Mouse (Mus musculus): ENCODE measurements around the gene Ak3. TPM values are rescaled to one million over a fixed set of nuclear protein-coding genes. Genes with fewer than 3 reads are reported as not detected.

The Ak3 gene
- polyA plus RNA-seq, 1 experiment = 18.4 TPM

GRCm38 (mm10) chr19:29037541-29037940 is 10.2 kb downstream of the Ak3 start:
- no peaks in the 10 kb centered on the region for H3K27me3 ChIP-seq (ENCODE audit: control insufficient read depth, insufficient read depth, low read length)
- H3K4me1 ChIP-seq (ENCODE audit: control insufficient read depth, insufficient read depth, insufficient read length) = no peaks in the 10 kb centered on the region
- H3K27ac ChIP-seq (ENCODE audit: insufficient read depth, low read length) = no peak overlapping the region
- no peak overlapping the region for H3K4me3 ChIP-seq (ENCODE audit: extremely low read depth, insufficient read depth, insufficient read length)
- TF ChIP-seq POLR2A (IDR thresholded peaks at IDR 0.05; ENCODE audit: low read depth, low read length) = no peak
- TF ChIP-seq CTCF (IDR thresholded peaks at IDR 0.05; ENCODE audit: extremely low read depth, insufficient read depth, insufficient read length, insufficient replicate concordance) = no peak
- peaks cover 7% of the 10 kb centered on the region for H3K36me3 ChIP-seq (ENCODE audit: control insufficient read depth, insufficient read depth, low read length)
- 92% methylated on average over 10 of the region's 10 CpGs for WGBS
- DNase-seq (ENCODE audit: low read depth in 1 of 2, low spot score in 2 of 2) = no peak

- H3K27ac ChIP-seq (ENCODE audit: insufficient read depth, low read length) = no peak overlapping the region
- H3K4me1 ChIP-seq (ENCODE audit: control insufficient read depth, insufficient read depth, insufficient read length) = no peaks in the 10 kb centered on the region
- peaks cover 7% of the 10 kb centered on the region for H3K36me3 ChIP-seq (ENCODE audit: control insufficient read depth, insufficient read depth, low read length)
- WGBS = 95% methylated on average over 5 of the region's 5 CpGs
- no peak for DNase-seq (ENCODE audit: low read depth in 1 of 2, low spot score in 2 of 2)
- no peak overlapping the region for H3K4me3 ChIP-seq (ENCODE audit: extremely low read depth, insufficient read depth, insufficient read length)
- TF ChIP-seq POLR2A (IDR thresholded peaks at IDR 0.05; ENCODE audit: low read depth, low read length) = no peak
- TF ChIP-seq CTCF (IDR thresholded peaks at IDR 0.05; ENCODE audit: extremely low read depth, insufficient read depth, insufficient read length, insufficient replicate concordance) = no peak
- H3K27me3 ChIP-seq (ENCODE audit: control insufficient read depth, insufficient read depth, low read length) = no peaks in the 10 kb centered on the region
Observed at GRCm38 (mm10) chr19:29037026-29037425, 10.7 kb downstream of the Ak3 start.

GRCm38 (mm10) chr19:29032662-29033061 is 15.1 kb downstream of the Ak3 start:
- Histone ChIP-seq H3K36me3 (ENCODE audit: control insufficient read depth, insufficient read depth, low read length) (peaks cover 7% of the 10 kb centered on the region), H3K4me3 (ENCODE audit: extremely low read depth, insufficient read depth, insufficient read length) (no peak overlapping the region), H3K27me3 (ENCODE audit: control insufficient read depth, insufficient read depth, low read length) (no peaks in the 10 kb centered on the region), H3K4me1 (ENCODE audit: control insufficient read depth, insufficient read depth, insufficient read length) (no peaks in the 10 kb centered on the region), H3K27ac (ENCODE audit: insufficient read depth, low read length) (no peak overlapping the region)
- DNase-seq (ENCODE audit: low read depth in 1 of 2, low spot score in 2 of 2) = no peak
- TF ChIP-seq POLR2A (IDR thresholded peaks at IDR 0.05; ENCODE audit: low read depth, low read length) (no peak), CTCF (IDR thresholded peaks at IDR 0.05; ENCODE audit: extremely low read depth, insufficient read depth, insufficient read length, insufficient replicate concordance) (no peak)

GRCm38 (mm10) chr19:29031788-29032187 is 16.0 kb downstream of the Ak3 start:
- no peaks in the 10 kb centered on the region for H3K4me1 ChIP-seq (ENCODE audit: control insufficient read depth, insufficient read depth, insufficient read length)
- no peak for DNase-seq (ENCODE audit: low read depth in 1 of 2, low spot score in 2 of 2)
- H3K4me3 ChIP-seq (ENCODE audit: extremely low read depth, insufficient read depth, insufficient read length) = no peak overlapping the region
- H3K36me3 ChIP-seq (ENCODE audit: control insufficient read depth, insufficient read depth, low read length) = peaks cover 3% of the 10 kb centered on the region; the same call in 1 of the 2 replicates
- 89% methylated on average over 3 of the region's 3 CpGs for WGBS
- TF ChIP-seq CTCF (IDR thresholded peaks at IDR 0.05; ENCODE audit: extremely low read depth, insufficient read depth, insufficient read length, insufficient replicate concordance) (no peak), POLR2A (IDR thresholded peaks at IDR 0.05; ENCODE audit: low read depth, low read length) (no peak)
- no peak overlapping the region for H3K27ac ChIP-seq (ENCODE audit: insufficient read depth, low read length)
- H3K27me3 ChIP-seq (ENCODE audit: control insufficient read depth, insufficient read depth, low read length) = no peaks in the 10 kb centered on the region

GRCm38 (mm10) chr19:29024391-29024947 is 23.3 kb downstream of the Ak3 start:
- no peak for DNase-seq (ENCODE audit: low read depth in 1 of 2, low spot score in 2 of 2)
- H3K4me1 ChIP-seq (ENCODE audit: control insufficient read depth, insufficient read depth, insufficient read length) = no peaks in the 10 kb centered on the region
- no peaks in the 10 kb centered on the region for H3K27me3 ChIP-seq (ENCODE audit: control insufficient read depth, insufficient read depth, low read length)
- no peak overlapping the region for H3K4me3 ChIP-seq (ENCODE audit: extremely low read depth, insufficient read depth, insufficient read length)
- WGBS = 86% methylated on average over 11 of the region's 11 CpGs
- H3K36me3 ChIP-seq (ENCODE audit: control insufficient read depth, insufficient read depth, low read length) = peaks cover 35% of the 10 kb centered on the region
- H3K27ac ChIP-seq (ENCODE audit: insufficient read depth, low read length) = no peak overlapping the region
- TF ChIP-seq CTCF (IDR thresholded peaks at IDR 0.05; ENCODE audit: extremely low read depth, insufficient read depth, insufficient read length, insufficient replicate concordance) = no peak
- no peak for TF ChIP-seq POLR2A (IDR thresholded peaks at IDR 0.05; ENCODE audit: low read depth, low read length)

- no peak for TF ChIP-seq POLR2A (IDR thresholded peaks at IDR 0.05; ENCODE audit: low read depth, low read length)
- no peak for TF ChIP-seq CTCF (IDR thresholded peaks at IDR 0.05; ENCODE audit: extremely low read depth, insufficient read depth, insufficient read length, insufficient replicate concordance)
- Histone ChIP-seq H3K4me1 (ENCODE audit: control insufficient read depth, insufficient read depth, insufficient read length) (no peaks in the 10 kb centered on the region), H3K27ac (ENCODE audit: insufficient read depth, low read length) (no peak overlapping the region), H3K27me3 (ENCODE audit: control insufficient read depth, insufficient read depth, low read length) (no peaks in the 10 kb centered on the region), H3K4me3 (ENCODE audit: extremely low read depth, insufficient read depth, insufficient read length) (no peak overlapping the region), H3K36me3 (ENCODE audit: control insufficient read depth, insufficient read depth, low read length) (peaks cover 43% of the 10 kb centered on the region)
- WGBS = 92% methylated on average over 7 of the region's 7 CpGs
- no peak for DNase-seq (ENCODE audit: low read depth in 1 of 2, low spot score in 2 of 2)
Observed at GRCm38 (mm10) chr19:29021754-29022345, 25.9 kb downstream of the Ak3 start.

GRCm38 (mm10) chr19:29019647-29020046 is 28.1 kb downstream of the Ak3 start:
- no peak for DNase-seq (ENCODE audit: low read depth in 1 of 2, low spot score in 2 of 2)
- TF ChIP-seq POLR2A (IDR thresholded peaks at IDR 0.05; ENCODE audit: low read depth, low read length) = no peak
- TF ChIP-seq CTCF (IDR thresholded peaks at IDR 0.05; ENCODE audit: extremely low read depth, insufficient read depth, insufficient read length, insufficient replicate concordance) = no peak; the same call in 1 of the 2 replicates
- Histone ChIP-seq H3K4me3 (ENCODE audit: extremely low read depth, insufficient read depth, insufficient read length) (no peak overlapping the region), H3K36me3 (ENCODE audit: control insufficient read depth, insufficient read depth, low read length) (peaks cover 33% of the 10 kb centered on the region), H3K27ac (ENCODE audit: insufficient read depth, low read length) (no peak overlapping the region), H3K4me1 (ENCODE audit: control insufficient read depth, insufficient read depth, insufficient read length) (no peaks in the 10 kb centered on the region), H3K27me3 (ENCODE audit: control insufficient read depth, insufficient read depth, low read length) (no peaks in the 10 kb centered on the region)
- 92% methylated on average over 3 of the region's 3 CpGs for WGBS
